Mouse (Mus musculus): Measurements from ENCODE around the gene Erbb2.

Gene Erbb2

DNA sequence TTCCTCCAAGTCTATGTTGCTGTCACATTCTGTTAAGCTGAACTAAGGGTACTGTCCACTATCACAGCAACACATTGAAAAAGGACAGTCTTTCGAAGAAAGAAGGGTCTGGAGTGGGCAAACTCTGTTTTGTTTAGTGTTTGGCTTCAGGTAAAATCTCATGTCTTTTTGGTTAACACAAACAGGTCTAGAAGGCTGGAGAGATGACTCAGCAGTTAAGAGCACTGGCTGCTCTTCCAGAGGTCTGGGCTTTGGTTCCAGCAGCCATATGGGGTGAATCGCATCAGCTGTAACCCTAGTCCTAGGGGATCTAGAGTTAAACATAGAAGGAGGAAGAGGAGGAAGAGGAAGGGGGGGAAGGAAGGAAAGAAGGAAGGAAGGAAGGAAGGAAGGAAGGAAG lies 73.5 kb downstream of the Erbb2 start:
- no peak for DNase-seq (ENCODE audit: low spot score)
